14 mouse cellular contexts compared by ENCODE assay signal in the genomic region with DNA sequence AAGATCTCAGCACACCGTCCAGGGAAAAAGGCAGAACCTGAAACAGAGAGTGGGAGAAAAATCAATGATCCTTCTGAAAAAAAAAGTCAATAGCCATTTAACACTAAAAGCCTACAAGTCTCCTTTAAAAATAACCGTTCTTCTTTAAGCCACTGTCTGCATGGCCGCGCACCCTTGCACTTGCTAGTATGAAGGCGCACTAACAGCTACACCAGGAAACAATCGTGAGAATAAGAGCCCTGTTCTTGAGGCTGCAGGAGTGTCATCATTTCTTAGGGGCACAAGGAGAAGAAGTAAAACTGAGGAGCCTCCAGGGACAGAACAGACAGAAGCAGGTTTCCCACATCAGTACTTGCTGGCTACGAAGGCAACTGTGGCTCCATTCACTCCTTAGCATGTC.
DNase-seq lines count a peak whose midpoint lies in the region; ATAC-seq and TF ChIP-seq lines count a peak whose summit lies in the region.
"Had no signal": no experiment of that assay in that cellular context is flagged by ENCODE, and none has a peak within 500 bp of the region (broad histone marks: within the 10 kb centered on the region; RNA-seq: fewer than 3 reads in every experiment).

No protein-coding gene starts in this region.

- no peaks in the 10 kb centered on the region for H3K9me3 ChIP-seq in hindbrain, embryonic 16.5 days (ENCODE audit: control insufficient read depth, low read length)
- H3K9me3 ChIP-seq in hindbrain, embryonic 12.5 days (replicated peaks), result no peaks in the 10 kb centered on the region
- no peaks in the 10 kb centered on the region for H3K9me3 ChIP-seq in lung, embryonic 15.5 days
- H3K9me3 ChIP-seq in intestine, embryonic 16.5 days (ENCODE audit: control insufficient read depth, low read length), result no peaks in the 10 kb centered on the region
- H3K9me3 ChIP-seq: forebrain, embryonic 15.5 days had no signal

- H3K4me1 ChIP-seq in heart, adult 2 months (ENCODE audit: control insufficient read depth, insufficient read depth, low read length), result peaks cover 3% of the 10 kb centered on the region
- peaks cover 3% of the 10 kb centered on the region for H3K4me1 ChIP-seq in hindbrain, embryonic 16.5 days (ENCODE audit: control insufficient read depth, insufficient read depth, low read depth, low read length)
- H3K4me1 ChIP-seq in hindbrain, embryonic 12.5 days, result peaks cover 11% of the 10 kb centered on the region
- peaks cover 15% of the 10 kb centered on the region; the same call in 1 of the 2 replicates for H3K4me1 ChIP-seq in lung, embryonic 15.5 days
- peaks cover 9% of the 10 kb centered on the region for H3K4me1 ChIP-seq in intestine, embryonic 16.5 days (ENCODE audit: control insufficient read depth, insufficient read depth, low read length)

- no peak for TF ChIP-seq CTCF in heart, adult 2 months (IDR thresholded peaks at IDR 0.05)

- H3K4me3 ChIP-seq in heart, adult 2 months, result no peak overlapping the region
- H3K4me3 ChIP-seq in hindbrain, embryonic 16.5 days (ENCODE audit: low read length), result no peak overlapping the region
- H3K4me3 ChIP-seq in hindbrain, embryonic 12.5 days, result no peak overlapping the region
- H3K4me3 ChIP-seq in lung, embryonic 15.5 days, result no peak overlapping the region
- H3K4me3 ChIP-seq in intestine, embryonic 16.5 days (ENCODE audit: low read length), result no peak overlapping the region
- H3K4me3 ChIP-seq: forebrain, embryonic 15.5 days had no signal

- no peak for TF ChIP-seq POLR2A in heart, adult 2 months (IDR thresholded peaks at IDR 0.05; ENCODE audit: insufficient read depth, low read depth, low read length)

- H3K79me2 ChIP-seq in heart, adult 2 months (replicated peaks; ENCODE audit: control insufficient read depth, insufficient read depth, low read length), result no peaks in the 10 kb centered on the region

- WGBS in heart, adult 2 months, result 87% methylated on average over 7 of the region's 7 CpGs
- WGBS in hindbrain, embryonic 16.5 days, result 90% methylated on average over 7 of the region's 7 CpGs
- 88% methylated on average over 7 of the region's 7 CpGs for WGBS in hindbrain, embryonic 12.5 days
- 84% methylated on average over 7 of the region's 7 CpGs for WGBS in lung, embryonic 15.5 days
- WGBS in intestine, embryonic 16.5 days, result 76% methylated on average over 7 of the region's 7 CpGs

- intact Hi-C loops in heart, adult 2 months (cut with DNase I), result no loop called here

- no peak overlapping the region for H3K9ac ChIP-seq in heart, adult 2 months (ENCODE audit: low read depth, low read length)
- H3K9ac ChIP-seq in hindbrain, embryonic 16.5 days (ENCODE audit: low read depth, low read length), result no peak overlapping the region
- H3K9ac ChIP-seq in hindbrain, embryonic 12.5 days, result no peak overlapping the region
- no peak overlapping the region for H3K9ac ChIP-seq in lung, embryonic 15.5 days
- H3K9ac ChIP-seq in intestine, embryonic 16.5 days (ENCODE audit: low read depth, low read length), result no peak overlapping the region
- H3K9ac ChIP-seq: forebrain, embryonic 15.5 days had no signal

- H3K36me3 ChIP-seq in heart, adult 2 months (ENCODE audit: control insufficient read depth, insufficient read depth, low read length), result peaks cover 6% of the 10 kb centered on the region
- H3K36me3 ChIP-seq in hindbrain, embryonic 16.5 days (ENCODE audit: control insufficient read depth, insufficient read depth, low read length), result no peaks in the 10 kb centered on the region
- peaks cover 4% of the 10 kb centered on the region for H3K36me3 ChIP-seq in hindbrain, embryonic 12.5 days
- peaks cover 7% of the 10 kb centered on the region; the same call in 1 of the 2 replicates for H3K36me3 ChIP-seq in lung, embryonic 15.5 days
- H3K36me3 ChIP-seq in intestine, embryonic 16.5 days (ENCODE audit: control insufficient read depth, insufficient read depth, low read length), result no peaks in the 10 kb centered on the region

- H3K27ac ChIP-seq in heart, adult 2 months, result peak overlapping the region; percentile 61
- H3K27ac ChIP-seq in hindbrain, embryonic 16.5 days (ENCODE audit: low read depth, low read length), result peak overlapping the region; percentile 40; the same call in 1 of the 2 replicates
- no peak overlapping the region for H3K27ac ChIP-seq in hindbrain, embryonic 12.5 days
- peak overlapping the region; percentile 66 for H3K27ac ChIP-seq in lung, embryonic 15.5 days
- H3K27ac ChIP-seq in intestine, embryonic 16.5 days (ENCODE audit: low read length), result no peak overlapping the region
- H3K27ac ChIP-seq: forebrain, embryonic 15.5 days had no signal

- H3K27me3 ChIP-seq in heart, adult 2 months (ENCODE audit: control insufficient read depth, insufficient read depth, low read length), result no peaks in the 10 kb centered on the region
- H3K27me3 ChIP-seq in hindbrain, embryonic 16.5 days (replicated peaks; ENCODE audit: control insufficient read depth, insufficient read depth, low read length), result no peaks in the 10 kb centered on the region
- 0 out of 2 replicates have a peak, but pooled peaks cover 2% of the 10 kb centered on the region for H3K27me3 ChIP-seq in hindbrain, embryonic 12.5 days
- H3K27me3 ChIP-seq in lung, embryonic 15.5 days, result no peaks in the 10 kb centered on the region
- no peaks in the 10 kb centered on the region for H3K27me3 ChIP-seq in intestine, embryonic 16.5 days (replicated peaks; ENCODE audit: control insufficient read depth, insufficient read depth, low read length)

- no peak overlapping the region for H3K4me2 ChIP-seq in hindbrain, embryonic 16.5 days (ENCODE audit: low read length)
- H3K4me2 ChIP-seq in hindbrain, embryonic 12.5 days (replicated peaks), result no peak overlapping the region
- H3K4me2 ChIP-seq in lung, embryonic 15.5 days, result no peak overlapping the region
- no peak overlapping the region for H3K4me2 ChIP-seq in intestine, embryonic 16.5 days (ENCODE audit: low read depth, low read length)
- H3K4me2 ChIP-seq: forebrain, embryonic 15.5 days had no signal

- DNase-seq in heart, adult 2 months, result no peak
- no peak for DNase-seq in heart, adult 18-20 months
- no peak for DNase-seq in lung, adult 18-20 months
- DNase-seq: cerebellum, adult 2 months; kidney, postnatal 25 days; lung, adult 2 months; thymus, postnatal 4 days had no signal

- TF ChIP-seq EP300 in heart, adult 2 months (IDR thresholded peaks at IDR 0.05; ENCODE audit: insufficient read depth, low read depth, low read length), result no peak

- no peak for ATAC-seq in hindbrain, embryonic 16.5 days
- ATAC-seq in hindbrain, embryonic 12.5 days (ENCODE audit: low FRiP score), result no peak
- peak; percentile 8; the same call in 1 of the 2 replicates for ATAC-seq in lung, embryonic 15.5 days (ENCODE audit: borderline replicate concordance, extremely low read depth, low FRiP score, low TSS enrichment)
- ATAC-seq in intestine, embryonic 16.5 days, result peak; percentile 57
- ATAC-seq in megakaryocyte, adult 5-6 weeks (ENCODE audit: poor library complexity, severe bottlenecking), result no peak
- ATAC-seq: midbrain, embryonic 16.5 days had no signal

Comparison
In these comparisons a context has a peak if more than half of its experiments do, and no peak if none do; other contexts are left out.
1. H3K27ac ChIP-seq: peak in heart, adult 2 months (single experiment), hindbrain, embryonic 16.5 days (single experiment) and lung, embryonic 15.5 days (single experiment); none in hindbrain, embryonic 12.5 days (single experiment) and intestine, embryonic 16.5 days (single experiment).
2. ATAC-seq: peak in lung, embryonic 15.5 days (single experiment) and intestine, embryonic 16.5 days (single experiment); none in hindbrain, embryonic 16.5 days (single experiment), hindbrain, embryonic 12.5 days (single experiment) and megakaryocyte, adult 5-6 weeks (single experiment).